Mouse (Mus musculus): ENCODE measurements around the gene Sema4a.

The Sema4a gene

GRCm38 (mm10) chr3:88454762-88455587, 6.0 kb downstream of the Sema4a start:
- CTCF ChIA-PET = interaction anchor here in 2 of 4 experiments (0.6 to 4.1 kb wide), 3 partner anchors 12 to 1461 kb away, joined by 3 to 27 read pairs (median 4); no protein-coding TSS in a partner anchor

GRCm38 (mm10) chr3:88453986-88454385, 7.0 kb downstream of the Sema4a start:
- POLR2A ChIA-PET = interaction anchor here in 3 of 4 experiments (0.7 to 1.8 kb wide), 6 partner anchors 10 to 133 kb away, joined by 3 to 7 read pairs (median 3); partner anchors contain the start of gene Pmf1 (in 2 of the 3)
- CTCF ChIA-PET = interaction anchor here in 2 of 4 experiments (1.0 to 1.2 kb wide), 3 partner anchors 12 to 17 kb away, joined by 3 to 5 read pairs (median 3); no protein-coding TSS in a partner anchor

More at GRCm38 (mm10) chr3:88454762-88455587, 6.0 kb downstream of the Sema4a start:
- POLR2A ChIA-PET = interaction anchor here in 3 of 4 experiments (1.1 to 2.6 kb wide), 4 partner anchors 13 to 45 kb away, joined by 3 to 8 read pairs (median 6); partner anchors contain the start of genes Pmf1 (in 1 of the 3) and Slc25a44 (in 1 of the 3)

GRCm38 (mm10) chr3:88453369-88453768, 7.6 kb downstream of the Sema4a start:
- CTCF ChIA-PET = interaction anchor here in 3 of 4 experiments (0.6 to 2.9 kb wide), 8 partner anchors 13 to 121 kb away, joined by 3 to 7 read pairs (median 4); no protein-coding TSS in a partner anchor
- POLR2A ChIA-PET = interaction anchor here in 3 of 4 experiments (0.7 to 1.8 kb wide), 7 partner anchors 10 to 43 kb away, joined by 3 to 8 read pairs (median 4); partner anchors contain the start of gene Pmf1 (in 2 of the 3)

- ChIA-PET POLR2A (interaction anchor here (0.7 to 1.7 kb wide), 7 partner anchors 9 to 43 kb away, joined by 3 to 8 read pairs (median 3); partner anchors contain the start of gene Pmf1 (in 1 of the 4)), CTCF (interaction anchor here in 2 of 4 experiments (0.6 to 2.9 kb wide), 5 partner anchors 12 to 120 kb away, joined by 3 to 7 read pairs (median 6); no protein-coding TSS in a partner anchor)
Observed at GRCm38 (mm10) chr3:88452716-88453115, 8.3 kb downstream of the Sema4a start.

GRCm38 (mm10) chr3:88452246-88452645, 8.7 kb downstream of the Sema4a start:
- POLR2A ChIA-PET = interaction anchor here in 3 of 4 experiments (0.9 to 1.7 kb wide), 5 partner anchors 9 to 42 kb away, joined by 3 to 4 read pairs (median 3); partner anchors contain the start of gene Pmf1 (in 1 of the 3)
- CTCF ChIA-PET = interaction anchor here in 1 of 4 experiments (1.2 to 2.9 kb wide), 3 partner anchors 12 to 120 kb away, joined by 6 to 7 read pairs (median 6); no protein-coding TSS in a partner anchor

GRCm38 (mm10) chr3:88450379-88451131, 10.4 kb downstream of the Sema4a start:
- POLR2A ChIA-PET = interaction anchor here in 3 of 4 experiments (0.6 to 4.0 kb wide), 13 partner anchors 8 to 314 kb away, joined by 3 to 27 read pairs (median 4); partner anchors contain the start of genes Pmf1 (in 1 of the 3), Sema4a (in 1 of the 3) and Slc25a44 (in 1 of the 3)
- CTCF ChIA-PET = interaction anchor here in 3 of 4 experiments (0.6 to 2.9 kb wide), 9 partner anchors 10 to 59 kb away, joined by 3 to 17 read pairs (median 4); partner anchors contain the start of gene Lmna (in 1 of the 3)

- POLR2A ChIA-PET = interaction anchor here (0.6 to 4.0 kb wide), 26 partner anchors 9 to 315 kb away, joined by 3 to 27 read pairs (median 4); partner anchors contain the start of genes Pmf1 (in 3 of the 4), Slc25a44 (in 2 of the 4), Paqr6 (in 1 of the 4) and Sema4a (in 1 of the 4)
- CTCF ChIA-PET = interaction anchor here (0.6 to 2.4 kb wide), 16 partner anchors 9 to 801 kb away, joined by 3 to 17 read pairs (median 4); partner anchors contain the start of gene Lmna (in 1 of the 4)
Observed at GRCm38 (mm10) chr3:88449395-88450023, 11.5 kb downstream of the Sema4a start.

- ChIA-PET POLR2A (interaction anchor here in 3 of 4 experiments (0.6 to 4.0 kb wide), 11 partner anchors 9 to 1644 kb away, joined by 3 to 27 read pairs (median 4); partner anchors contain the start of genes Pmf1 (in 2 of the 3), Slc25a44 (in 2 of the 3) and Paqr6 (in 1 of the 3)), CTCF (interaction anchor here in 3 of 4 experiments (0.6 to 2.4 kb wide), 7 partner anchors 8 to 64 kb away, joined by 3 to 17 read pairs (median 5); no protein-coding TSS in a partner anchor)
Observed at GRCm38 (mm10) chr3:88448443-88448842, 12.5 kb downstream of the Sema4a start.

- CTCF ChIA-PET = interaction anchor here in 2 of 4 experiments (0.6 to 1.3 kb wide), 3 partner anchors 8 to 210 kb away, joined by 3 read pairs; no protein-coding TSS in a partner anchor
- POLR2A ChIA-PET = interaction anchor here in 3 of 4 experiments (0.6 to 4.0 kb wide), 11 partner anchors 9 to 227 kb away, joined by 3 to 27 read pairs (median 4); partner anchors contain the start of genes Pmf1 (in 3 of the 3), Slc25a44 (in 1 of the 3), Smg5 (in 1 of the 3) and Tmem79 (in 1 of the 3)
Observed at GRCm38 (mm10) chr3:88447676-88448183, 13.3 kb downstream of the Sema4a start.

- POLR2A ChIA-PET = interaction anchor here in 2 of 4 experiments (0.5 to 4.0 kb wide), 10 partner anchors 8 to 352 kb away, joined by 3 to 27 read pairs (median 4); partner anchors contain the start of genes Pmf1 (in 1 of the 2), Slc25a44 (in 1 of the 2), Smg5 (in 1 of the 2) and Tmem79 (in 1 of the 2)
- CTCF ChIA-PET = interaction anchor here in 2 of 4 experiments (0.6 to 2.1 kb wide), 2 partner anchors 20 to 37 kb away, joined by 7 read pairs; partner anchors contain the start of gene Pmf1 (in 1 of the 2)
Observed at GRCm38 (mm10) chr3:88446471-88447123, 14.4 kb downstream of the Sema4a start.

- ChIA-PET CTCF (interaction anchor here in 1 of 4 experiments (1.0 to 1.5 kb wide), 2 partner anchors 24 to 36 kb away, joined by 3 to 7 read pairs; no protein-coding TSS in a partner anchor), POLR2A (interaction anchor here in 3 of 4 experiments (0.6 to 1.5 kb wide), 6 partner anchors 8 to 578 kb away, joined by 3 to 6 read pairs (median 4); partner anchors contain the start of genes Pmf1 (in 1 of the 3) and Slc25a44 (in 1 of the 3))
Observed at GRCm38 (mm10) chr3:88442888-88443287, 18.1 kb downstream of the Sema4a start.

GRCm38 (mm10) chr3:88442488-88442887, 18.5 kb downstream of the Sema4a start:
- ChIA-PET CTCF (interaction anchor here in 1 of 4 experiments (1.0 to 1.5 kb wide), 2 partner anchors 24 to 35 kb away, joined by 3 to 7 read pairs; no protein-coding TSS in a partner anchor), POLR2A (interaction anchor here in 1 of 4 experiments (1.2 kb wide), 2 partner anchors 14 to 17 kb away, joined by 3 to 4 read pairs; partner anchors contain the start of gene Slc25a44)

- CTCF ChIA-PET = interaction anchor here (0.5 to 3.1 kb wide), 60 partner anchors 8 to 470 kb away, joined by 3 to 40 read pairs (median 4); partner anchors contain the start of genes Pmf1 (in 3 of the 4), Slc25a44 (in 2 of the 4), Lmna (in 1 of the 4) and Mex3a (in 1 of the 4)
- POLR2A ChIA-PET = interaction anchor here (0.6 to 6.9 kb wide), 44 partner anchors 8 to 418 kb away, joined by 3 to 76 read pairs (median 4); partner anchors contain the start of genes Pmf1 (in 3 of the 4), Slc25a44 (in 3 of the 4), Smg5 (in 2 of the 4) and Tmem79 (in 2 of the 4)
Observed at GRCm38 (mm10) chr3:88440500-88441381, 20.2 kb downstream of the Sema4a start.

- POLR2A ChIA-PET = interaction anchor here in 3 of 4 experiments (0.5 to 6.9 kb wide), 32 partner anchors 9 to 1346 kb away, joined by 3 to 76 read pairs (median 4); partner anchors contain the start of genes Pmf1 (in 3 of the 3), Slc25a44 (in 3 of the 3), Smg5 (in 3 of the 3) and Tmem79 (in 3 of the 3)
Observed at GRCm38 (mm10) chr3:88439582-88439981, 21.4 kb downstream of the Sema4a start.

More at GRCm38 (mm10) chr3:88439582-88439981, 21.4 kb downstream of the Sema4a start:
- CTCF ChIA-PET = interaction anchor here (0.5 to 3.1 kb wide), 35 partner anchors 9 to 469 kb away, joined by 3 to 40 read pairs (median 5); partner anchors contain the start of genes Pmf1 (in 2 of the 4), Nes (in 1 of the 4) and Slc25a44 (in 1 of the 4)

Measured in embryonic stem cell, embryonic (primary cell).